Mouse (Mus musculus) large intestine, adult 2 months (tissue): ENCODE measurements around the gene Lrrfip1. TPM values are rescaled to one million over a fixed set of nuclear protein-coding genes. Genes with fewer than 3 reads are reported as not detected.

ENCODE experiments used
- DNase-seq: peaks from one replicate; pipeline ENCODE4 v3.0.0-alpha.2; 2012; ENCODE audit warnings: low read depth, low spot score
- WGBS: fragments of 180-500 bp; shearing (Covaris S2); methylation state at CpG from one replicate; pipeline ENCODE4 v1.1.7; 2018; 5-methylcytosine and 5-hydroxymethylcytosine counted together
- polyA plus RNA-seq: library from polyadenylated mRNA; depleted of rRNA; stranded (reverse); fragments of >200 nt; gene quantifications from 2 replicates; pipeline ENCODE4 v1.2.3, GENCODE M21; 2012

The Lrrfip1 gene
- polyA plus RNA-seq, 1 experiment, result 10.6 TPM

DNA sequence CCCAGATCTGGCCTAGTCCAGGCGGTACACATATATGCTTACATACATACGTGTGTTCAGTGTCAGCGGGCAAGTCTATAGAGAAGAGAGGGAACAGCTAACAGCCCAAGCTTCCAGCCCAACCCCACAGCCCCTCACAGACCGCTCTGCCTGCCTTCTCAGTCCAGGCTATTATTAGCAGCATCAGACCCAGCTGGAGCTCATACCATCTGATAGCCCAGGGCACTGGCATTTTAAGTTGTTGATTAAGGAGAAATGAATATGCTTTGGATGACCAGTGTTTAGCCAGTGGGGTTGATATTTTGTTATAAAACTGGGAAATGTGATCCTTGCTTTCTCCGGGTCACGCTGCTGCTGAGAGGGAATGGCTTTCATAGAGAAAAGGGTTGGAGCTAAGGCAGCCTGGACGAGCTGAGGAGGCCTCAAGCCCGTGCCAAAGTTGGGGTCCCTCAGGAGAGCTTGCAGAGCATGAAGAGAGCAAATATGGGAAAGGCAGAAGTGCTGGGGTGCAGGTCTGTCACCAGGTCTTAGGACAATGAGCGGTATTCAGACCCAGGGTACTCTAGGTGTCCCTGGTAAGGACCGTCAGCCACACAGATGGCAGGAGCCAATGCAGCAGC is 73.2 kb downstream of the Lrrfip1 start:
- WGBS, result 91% methylated on average over 10 of the region's 10 CpGs
- no peak for DNase-seq

DNA sequence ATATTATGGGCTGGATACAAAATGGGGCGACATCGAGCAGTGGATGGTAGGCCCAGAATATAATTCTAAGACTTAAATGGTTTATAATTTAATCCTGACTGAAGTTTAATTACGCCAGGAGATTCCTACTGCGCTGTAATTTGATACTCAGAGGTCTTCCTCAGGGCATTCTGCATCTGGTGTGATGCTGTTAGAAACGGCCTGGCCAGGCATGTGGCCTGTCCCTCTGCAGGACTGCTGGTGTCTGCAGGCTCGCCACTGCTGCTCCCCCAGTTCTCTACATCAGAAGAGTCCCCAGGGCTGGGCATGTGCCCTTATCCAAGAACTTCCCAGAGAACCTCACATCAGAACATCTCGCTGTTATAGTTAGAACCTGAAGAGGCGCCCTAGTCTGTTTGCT is 78.4 kb downstream of the Lrrfip1 start:
- 73% methylated on average over 8 of the region's 8 CpGs for WGBS
- DNase-seq, result no peak

DNA sequence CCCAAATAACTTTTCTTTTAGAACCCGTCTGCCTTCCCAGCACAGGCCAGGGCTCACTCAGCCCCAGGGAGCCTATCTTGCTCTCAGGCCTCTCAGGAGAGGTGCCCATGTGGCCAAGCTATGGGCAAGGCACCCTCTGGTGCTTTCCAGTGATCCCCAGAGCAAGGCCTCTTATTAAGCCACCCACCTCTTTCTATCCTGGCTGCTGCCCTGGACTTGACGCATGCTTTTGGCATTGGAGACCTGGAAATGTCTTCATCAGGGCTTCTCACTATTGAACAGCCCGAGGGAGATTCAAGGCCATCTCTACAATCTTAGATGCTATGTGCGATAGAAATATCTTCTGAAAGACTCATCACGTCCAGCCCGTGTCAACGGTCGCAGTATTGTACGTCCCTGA is 78.9 kb downstream of the Lrrfip1 start:
- WGBS, result 82% methylated on average over 9 of the region's 9 CpGs
- no peak for DNase-seq

DNA sequence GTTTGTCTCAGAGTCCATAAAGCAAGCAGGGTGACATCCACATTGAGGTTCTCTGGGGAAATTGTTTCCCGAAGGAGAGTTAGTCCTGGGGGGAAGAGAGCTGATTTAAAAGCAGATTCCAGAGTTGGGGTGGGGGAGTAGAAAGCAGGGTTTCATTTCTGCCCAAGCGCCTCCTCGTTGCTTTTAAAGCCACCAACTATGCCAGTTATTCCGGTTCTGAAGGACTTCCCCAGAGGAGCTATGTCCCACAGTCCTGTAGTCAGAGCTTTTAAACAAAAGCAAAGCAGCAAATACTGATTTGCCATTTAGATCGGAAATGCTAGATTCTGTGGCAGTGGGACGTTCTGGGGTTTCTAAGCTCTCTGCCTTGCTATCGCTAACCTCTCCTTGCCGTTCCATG is 79.4 kb downstream of the Lrrfip1 start:
- 83% methylated on average over 8 of the region's 8 CpGs for WGBS
- DNase-seq, result no peak

DNA sequence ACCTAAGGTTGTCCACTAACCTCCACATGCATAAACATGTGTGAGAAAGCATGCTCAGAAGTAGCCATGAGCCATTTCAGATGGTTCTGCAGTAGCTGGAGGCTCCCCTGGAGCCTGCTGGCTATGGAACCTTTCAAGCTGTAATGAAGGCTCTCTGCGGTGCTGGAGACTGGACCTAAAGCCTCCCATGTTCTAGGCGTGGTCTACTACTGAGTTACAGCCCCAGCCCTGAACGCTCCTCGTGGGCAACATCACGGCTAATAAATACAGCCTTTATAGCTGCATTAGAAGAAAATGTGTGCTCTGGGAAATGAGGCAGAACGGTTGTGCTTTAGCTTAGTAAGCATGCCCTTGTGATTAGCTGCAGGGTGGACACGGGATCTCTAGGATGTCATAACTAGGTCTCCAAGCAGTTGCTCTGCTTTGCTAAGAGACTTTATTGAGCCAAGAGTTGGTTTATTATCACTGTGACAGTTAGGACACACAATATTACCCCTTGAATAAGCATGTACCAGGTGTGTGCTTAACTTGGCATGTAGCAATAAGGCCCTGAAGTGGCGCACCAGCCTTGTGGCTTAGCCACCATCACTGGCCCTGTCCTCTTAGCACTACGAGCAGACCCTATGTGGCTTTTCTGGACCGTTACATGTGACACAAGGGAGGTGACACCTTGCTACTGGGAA is 81.3 kb downstream of the Lrrfip1 start:
- WGBS, result 40% methylated on average over 10 of the region's 10 CpGs
- no peak for DNase-seq

DNA sequence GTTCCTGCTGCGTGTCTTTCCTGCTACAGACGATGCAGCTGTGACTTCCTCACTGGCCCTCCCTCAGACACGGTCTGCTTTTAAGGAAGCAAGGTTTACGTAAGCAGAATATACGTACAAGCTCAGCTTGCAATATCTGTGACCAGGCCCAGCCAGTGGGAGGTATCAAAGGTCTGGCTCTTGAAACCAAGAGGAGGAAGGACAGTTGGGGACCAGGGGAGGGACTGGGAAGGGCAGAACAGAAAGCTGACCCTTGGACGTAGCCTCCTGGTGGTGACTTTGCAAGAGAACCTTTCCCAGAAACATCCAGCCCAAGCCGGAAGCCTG is 81.8 kb downstream of the Lrrfip1 start:
- WGBS, result 18% methylated on average over 7 of the region's 7 CpGs
- no peak for DNase-seq

DNA sequence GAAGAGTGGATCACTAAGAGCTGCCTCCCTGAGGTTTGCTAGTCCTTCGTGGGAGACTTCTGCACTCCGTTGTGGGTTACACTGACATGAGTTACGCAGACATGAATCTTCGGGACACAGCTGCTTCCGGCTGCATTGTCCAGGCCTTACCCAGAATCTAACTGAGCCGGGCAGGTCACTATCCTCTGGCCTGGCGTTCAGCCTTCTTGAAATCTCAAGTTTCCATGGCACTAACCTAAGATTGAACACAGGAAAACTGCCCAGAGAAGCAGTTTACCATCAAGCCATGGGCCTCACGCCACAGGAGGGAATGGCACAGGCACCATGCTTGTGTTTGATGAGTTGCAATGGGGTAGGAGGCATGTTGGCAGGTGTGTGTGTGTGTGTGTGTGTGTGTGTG is 85.8 kb downstream of the Lrrfip1 start:
- WGBS, result 63% methylated on average over 8 of the region's 8 CpGs
- DNase-seq, result no peak

DNA sequence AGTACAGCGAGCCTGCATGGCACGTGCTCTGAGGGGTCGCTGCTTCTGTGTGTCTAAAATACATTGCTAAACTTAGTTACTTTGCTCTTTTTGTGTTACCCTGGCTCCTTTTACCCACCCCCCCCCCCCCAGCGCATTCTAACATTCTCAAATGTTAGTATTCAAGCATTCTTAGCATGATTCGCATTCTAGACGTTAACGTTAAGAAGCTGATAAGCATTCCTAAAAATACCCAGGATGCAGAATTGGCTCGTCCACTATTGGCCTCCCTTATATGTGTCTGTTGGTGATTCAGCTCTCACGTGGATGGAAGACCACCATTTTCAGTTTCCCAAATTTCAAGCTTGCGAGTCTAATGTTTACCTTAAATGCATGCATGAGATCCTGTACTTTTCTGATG is 86.5 kb downstream of the Lrrfip1 start:
- DNase-seq, result no peak
- 77% methylated on average over 10 of the region's 10 CpGs for WGBS

DNA sequence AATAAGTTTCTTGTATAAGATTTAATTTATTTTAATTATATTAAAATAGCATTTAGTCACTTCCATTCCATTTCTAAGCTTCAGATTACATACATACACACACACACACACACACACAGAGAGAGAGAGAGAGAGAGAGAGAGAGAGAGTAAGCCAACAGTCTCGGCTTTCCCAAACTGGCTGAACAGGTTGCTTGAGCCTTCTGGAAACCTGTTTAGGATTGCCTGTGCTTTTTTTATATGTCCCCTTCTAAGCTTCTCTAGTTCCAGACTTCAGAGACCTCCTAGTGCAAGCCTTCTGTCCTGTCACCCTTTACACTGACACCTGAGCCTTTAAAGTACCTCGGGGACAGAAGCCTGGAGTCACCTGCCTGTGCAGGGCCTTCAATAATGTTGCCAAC is 87.1 kb downstream of the Lrrfip1 start:
- DNase-seq, result no peak
- 32% methylated on average over 2 of the region's 2 CpGs for WGBS

DNA sequence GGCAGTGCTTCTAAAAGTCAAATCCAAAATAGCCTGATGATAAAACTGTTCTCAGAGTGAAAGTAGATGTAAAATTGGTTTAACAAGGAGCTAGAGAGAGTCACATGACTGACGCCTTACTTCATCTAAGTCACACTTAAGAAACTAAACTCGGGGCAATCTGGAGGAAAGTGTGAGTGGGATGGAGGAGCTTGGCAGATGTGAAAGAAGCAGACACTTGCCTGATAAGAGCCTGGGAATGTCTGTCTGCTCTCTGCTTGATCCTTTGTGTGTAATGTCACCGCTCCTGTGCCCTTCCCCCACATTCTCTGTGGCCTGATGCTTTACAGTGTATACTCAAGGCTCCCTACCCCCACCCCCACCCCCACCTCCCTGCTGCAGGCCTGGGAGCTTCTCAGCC is 87.8 kb downstream of the Lrrfip1 start:
- no peak for DNase-seq
- WGBS, result 67% methylated on average over 3 of the region's 3 CpGs

DNA sequence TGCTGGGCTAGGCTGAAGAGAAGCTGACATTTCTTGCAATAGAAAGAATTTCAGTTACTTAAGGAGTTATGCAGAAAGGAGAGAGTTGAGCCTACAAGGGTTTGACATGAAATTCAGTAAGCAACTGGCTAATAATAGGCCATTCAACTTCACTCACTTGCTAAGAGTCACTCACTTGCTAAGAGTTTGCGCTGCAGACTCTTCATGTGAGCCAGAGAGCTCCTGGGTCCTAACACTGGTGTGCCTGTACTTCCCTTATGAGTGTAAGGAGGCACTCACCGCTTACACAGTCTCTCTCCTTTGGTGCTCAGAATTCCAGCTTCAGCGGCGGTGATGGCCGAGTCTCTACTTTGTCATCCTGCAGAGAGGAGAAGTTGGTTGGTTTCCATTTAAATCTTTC is 88.2 kb downstream of the Lrrfip1 start:
- WGBS, result 88% methylated on average over 5 of the region's 5 CpGs
- no peak for DNase-seq

DNA sequence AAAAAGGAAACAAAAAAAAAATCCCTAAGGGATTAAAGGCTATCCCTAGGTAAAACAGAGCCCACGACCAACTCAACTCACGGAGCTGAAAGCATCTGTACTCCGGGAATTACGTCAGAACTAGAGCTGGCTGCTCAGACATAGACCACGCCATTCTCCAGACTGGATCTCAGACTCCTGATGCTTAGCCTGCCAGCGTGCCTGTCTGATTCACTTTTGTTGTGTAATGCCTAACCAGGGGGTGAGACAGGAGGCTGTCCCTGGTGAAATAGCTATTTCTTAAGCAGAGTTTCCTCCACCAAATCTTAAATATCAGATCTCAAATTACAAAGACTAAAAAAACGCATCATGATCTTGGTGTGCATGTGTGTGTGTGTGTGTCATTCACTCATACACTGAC is 89.5 kb downstream of the Lrrfip1 start:
- WGBS, result 89% methylated on average over 7 of the region's 7 CpGs
- no peak for DNase-seq

DNA sequence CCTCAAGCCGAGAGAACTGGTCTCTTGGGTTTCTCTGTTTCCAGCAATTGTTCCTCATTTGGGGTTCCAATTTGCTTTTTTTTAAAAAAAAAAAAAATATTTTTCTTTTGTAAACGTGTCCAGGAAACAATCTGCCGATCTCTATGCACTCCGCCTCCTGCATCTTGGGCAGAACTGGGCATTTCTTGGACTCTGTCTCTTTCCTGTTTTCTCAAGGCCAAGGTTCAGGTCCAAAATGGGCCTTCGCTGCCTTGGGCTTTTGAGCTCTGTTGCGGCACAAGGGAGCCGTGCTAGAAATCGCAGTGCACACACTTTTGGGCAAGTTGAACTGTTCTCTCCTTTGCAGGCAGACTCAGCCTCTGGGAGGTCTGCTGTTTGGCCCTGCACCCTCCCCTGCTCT is 90.4 kb downstream of the Lrrfip1 start:
- no peak for DNase-seq
- WGBS, result 56% methylated on average over 8 of the region's 8 CpGs

DNA sequence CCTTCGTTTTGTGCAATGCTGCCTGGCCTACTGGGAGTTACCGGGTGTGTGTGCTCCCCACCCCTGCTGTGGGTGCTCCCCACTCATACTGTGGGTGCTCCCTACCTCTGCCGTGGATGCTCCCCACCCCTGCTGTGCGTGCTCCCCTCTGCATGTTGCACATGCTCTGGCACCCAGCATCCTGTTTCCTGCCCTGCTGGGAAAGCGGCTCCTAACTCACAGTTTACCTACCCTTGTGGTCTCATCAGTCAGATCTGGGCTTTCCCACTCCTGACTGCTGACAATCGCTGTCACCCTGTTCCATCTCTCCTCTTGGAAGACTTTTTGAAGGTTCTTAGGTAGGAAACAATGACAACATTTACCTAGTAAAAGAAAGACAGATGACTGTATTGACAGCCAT is 91.9 kb downstream of the Lrrfip1 start:
- no peak for DNase-seq
- 85% methylated on average over 6 of the region's 6 CpGs for WGBS

DNA sequence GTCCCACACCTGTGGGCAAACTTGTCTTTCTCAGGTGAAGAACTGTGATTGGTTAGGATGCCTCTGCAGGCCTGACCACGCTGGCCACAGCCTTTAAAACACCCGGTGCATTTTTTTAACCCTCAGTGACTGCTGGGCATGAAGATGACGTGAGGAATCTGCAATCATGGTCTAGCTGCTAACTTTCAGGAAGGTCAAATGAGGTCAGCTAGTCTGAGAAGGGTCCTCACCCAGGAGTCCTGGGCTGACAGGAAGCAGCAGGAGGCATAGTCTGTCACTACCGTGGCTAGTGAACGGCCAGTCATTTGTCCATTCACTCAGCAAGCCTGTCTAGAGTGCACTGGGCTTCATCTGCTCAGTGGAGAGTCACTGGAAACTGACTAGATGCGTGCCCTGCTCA is 93.9 kb downstream of the Lrrfip1 start:
- no peak for DNase-seq
- 66% methylated on average over 6 of the region's 6 CpGs for WGBS

DNA sequence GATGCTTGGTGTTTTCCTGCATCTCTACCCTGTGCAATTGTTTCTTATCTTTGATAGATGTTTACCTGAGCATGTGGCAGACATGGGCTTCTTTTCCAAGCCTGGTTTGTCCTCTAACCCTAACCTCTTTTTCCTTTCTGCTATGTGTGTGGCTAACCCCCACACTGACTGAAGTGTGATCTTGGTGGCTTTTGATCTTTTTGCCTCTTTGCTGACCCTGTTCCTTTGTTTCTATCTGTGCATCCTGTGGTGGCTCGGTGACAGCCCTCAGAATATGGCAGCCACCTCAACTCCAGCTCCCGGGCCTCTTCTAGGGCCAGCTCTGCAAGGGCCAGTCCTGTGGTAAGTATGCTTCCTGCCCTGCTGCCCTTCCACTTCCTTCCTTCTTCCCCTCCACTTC is 94.8 kb downstream of the Lrrfip1 start:
- no peak for DNase-seq
- WGBS, result 83% methylated on average over 2 of the region's 2 CpGs

DNA sequence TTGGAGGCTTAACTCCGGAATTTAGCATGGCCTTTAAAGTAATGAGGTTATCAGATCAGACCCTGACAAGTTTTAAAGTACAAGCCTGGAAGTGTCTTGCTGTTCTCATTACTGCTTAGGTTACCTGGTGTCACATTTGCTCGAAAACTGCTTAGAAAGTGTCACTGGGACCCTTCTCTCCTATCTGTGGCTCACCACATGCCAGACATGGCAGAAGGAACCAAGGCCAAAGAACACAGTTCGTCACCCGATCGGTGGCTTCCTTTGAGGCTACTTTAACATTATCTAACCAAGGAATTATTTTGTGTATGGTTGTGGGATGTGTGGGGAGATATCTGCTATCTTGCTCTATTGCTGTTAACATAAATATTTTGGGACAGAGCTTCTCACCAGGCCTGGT is 95.5 kb downstream of the Lrrfip1 start:
- WGBS, result 79% methylated on average over 5 of the region's 5 CpGs
- DNase-seq, result no peak

DNA sequence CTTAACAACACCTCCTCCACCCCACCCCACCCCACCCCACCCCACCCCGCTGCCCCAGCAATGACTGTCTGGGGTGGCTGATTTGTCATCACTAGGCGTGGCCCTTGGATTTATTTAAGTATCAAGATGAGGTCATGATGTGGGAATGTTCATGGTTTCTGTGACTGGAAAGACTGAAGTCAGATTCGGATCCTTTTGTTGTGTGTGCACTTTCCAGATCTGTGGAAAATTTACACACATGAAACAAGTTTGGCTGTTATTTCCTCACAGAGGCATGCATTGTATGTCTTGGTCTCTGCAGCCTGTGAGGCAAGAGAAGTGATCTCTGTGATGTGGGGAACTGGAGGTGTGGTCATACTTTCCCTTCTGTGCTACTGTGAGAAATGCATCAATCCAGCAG is 96.7 kb downstream of the Lrrfip1 start:
- DNase-seq, result no peak
- WGBS, result 12% methylated on average over 3 of the region's 3 CpGs

DNA sequence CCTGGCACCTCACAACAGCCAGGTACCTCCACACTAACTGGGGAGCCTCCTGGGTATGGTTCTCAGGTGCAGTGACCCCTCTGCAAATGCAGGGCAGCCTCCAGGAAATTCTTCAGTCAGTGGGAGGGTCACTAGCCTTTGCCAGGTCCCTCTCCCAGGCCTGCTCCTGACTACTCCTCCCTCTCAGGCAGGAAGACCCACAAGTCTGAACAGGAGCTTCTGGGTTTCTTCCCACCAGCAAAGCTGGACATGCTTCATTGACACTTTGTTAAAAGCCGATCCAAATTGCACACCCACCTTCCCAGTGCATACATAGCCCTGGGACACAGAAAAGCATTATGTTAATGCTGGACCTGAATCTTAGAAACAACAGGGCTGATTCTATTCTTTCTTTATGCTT is 97.3 kb downstream of the Lrrfip1 start:
- WGBS, result 84% methylated on average over 1 of the region's 1 CpGs
- DNase-seq, result no peak

DNA sequence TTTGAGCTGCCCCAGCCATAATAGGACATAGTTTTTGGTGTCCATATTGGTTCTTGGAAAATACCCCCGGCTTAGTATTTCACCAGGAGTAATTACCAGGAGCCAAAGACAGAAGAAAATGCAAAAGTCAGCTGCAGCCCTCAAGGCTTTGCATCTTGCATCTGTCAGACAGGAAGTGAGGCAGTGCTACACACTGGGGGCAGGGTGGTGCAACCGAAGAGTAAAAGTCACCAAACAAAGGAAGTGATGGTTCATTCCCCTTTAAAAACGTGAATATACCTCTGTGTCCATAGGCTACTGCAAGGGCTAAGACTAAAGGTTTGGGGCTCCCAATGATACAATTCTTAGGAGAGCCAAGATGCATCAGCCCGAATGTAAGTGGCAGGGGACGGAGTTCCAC is 98.0 kb downstream of the Lrrfip1 start:
- WGBS, result 73% methylated on average over 5 of the region's 5 CpGs
- DNase-seq, result no peak

DNA sequence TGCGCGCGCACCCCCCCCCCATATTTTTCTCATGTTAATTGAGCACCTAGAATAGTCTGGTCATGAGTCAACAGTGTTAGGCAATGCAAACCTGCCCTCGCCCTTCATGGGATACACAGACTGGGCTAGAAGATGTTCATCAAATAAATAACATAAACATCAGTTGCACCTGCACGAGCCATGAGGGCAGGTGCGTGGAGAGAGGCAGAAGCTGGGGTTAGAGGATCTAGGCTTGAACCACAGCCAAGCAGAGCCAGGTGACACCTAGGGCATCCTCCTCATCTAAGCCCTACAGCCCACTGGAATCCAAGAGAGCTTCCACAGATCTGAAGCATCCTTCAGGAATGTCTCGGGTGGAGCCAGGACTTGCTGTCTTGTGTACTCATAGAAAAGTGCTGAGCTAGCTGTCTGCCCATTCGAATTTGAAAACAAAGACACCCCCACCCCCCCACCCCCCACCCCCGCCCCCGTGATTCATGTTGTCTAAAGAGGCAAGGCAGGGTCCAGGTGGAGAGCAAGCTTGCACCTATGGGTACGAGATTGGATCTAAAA is 98.8 kb downstream of the Lrrfip1 start:
- 79% methylated on average over 11 of the region's 11 CpGs for WGBS

DNA sequence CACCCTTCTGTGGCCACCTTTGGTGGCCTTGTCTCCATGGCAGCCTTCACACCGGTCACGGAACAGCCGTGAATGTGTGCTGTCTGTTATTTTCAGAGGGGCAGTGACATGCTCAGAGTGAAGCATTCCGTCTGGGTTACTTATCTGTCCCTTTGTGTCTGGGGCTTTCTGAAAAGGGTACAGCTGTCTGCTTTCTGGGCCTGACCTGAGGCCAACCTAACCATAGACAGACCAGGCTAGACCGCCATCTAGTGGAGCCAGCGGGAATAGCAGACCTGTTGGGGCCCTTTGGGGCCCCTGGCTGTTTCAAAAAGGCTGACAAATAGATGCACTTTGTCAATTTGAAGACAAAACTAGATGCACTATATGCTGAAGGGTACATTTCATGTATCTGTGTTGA is 100.3 kb downstream of the Lrrfip1 start:
- WGBS, result 21% methylated on average over 6 of the region's 6 CpGs

More for the DNA sequence above, 98.8 kb downstream of the Lrrfip1 start:
- DNase-seq, result no peak

More for the DNA sequence above, 100.3 kb downstream of the Lrrfip1 start:
- DNase-seq, result no peak
